Mouse (Mus musculus) MEL (cell line): ENCODE results near the gene Hecw2.

ENCODE experiments used
- BHLHE40 ChIP-seq: IDR thresholded peaks from 2 replicates; pipeline ENCODE4 v1.6.1; 2012; ENCODE audit warnings: low read depth, mild to moderate bottlenecking, inconsistent platforms, low read length, improper control_type of control experiment, borderline replicate concordance
- CHD1 ChIP-seq: IDR thresholded peaks from 2 replicates; pipeline ENCODE4 v1.6.1; 2012; ENCODE audit warnings: low read depth, mild to moderate bottlenecking, inconsistent platforms, low read length, improper control_type of control experiment
- EP300 ChIP-seq, 2 experiments: IDR thresholded peaks; 2 replicates each; pipeline ENCODE4 v1.6.1; 2011; ENCODE audit warnings: improper control_type of control experiment in 2 of 2, low read length in 2 of 2, low read depth in 1 of 2, mild to moderate bottlenecking in 1 of 2
- MAX ChIP-seq: IDR thresholded peaks from 2 replicates; pipeline ENCODE4 v1.6.1; 2011; ENCODE audit warnings: low read length, improper control_type of control experiment
- POLR2A ChIP-seq, 2 experiments: IDR thresholded peaks; 2 replicates each; pipeline ENCODE4 v1.6.1; 2011 to 2012; ENCODE audit warnings: low read length in 2 of 2, mild to moderate bottlenecking in 2 of 2, control low read depth in 1 of 2, improper control_type of control experiment in 1 of 2, low read depth in 1 of 2, moderate library complexity in 1 of 2; ENCODE audit not compliant: control insufficient read depth in 1 of 2, insufficient read depth in 1 of 2, poor library complexity in 1 of 2
- SMC3 ChIP-seq: IDR thresholded peaks from 2 replicates; pipeline ENCODE4 v1.6.1; 2011; ENCODE audit warnings: low read depth, low read length, improper control_type of control experiment
- TAL1 ChIP-seq: IDR thresholded peaks from 2 replicates; pipeline ENCODE4 v1.6.1; 2012; ENCODE audit warnings: mild to moderate bottlenecking, inconsistent platforms, low read length, moderate library complexity, mixed read lengths
- TCF12 ChIP-seq: IDR thresholded peaks from 2 replicates; pipeline ENCODE4 v1.6.1; 2014; ENCODE audit warnings: low read depth, mild to moderate bottlenecking, inconsistent platforms, low read length, improper control_type of control experiment, moderate library complexity
- USF1 ChIP-seq: IDR thresholded peaks from 2 replicates; pipeline ENCODE4 v1.6.1; 2014; ENCODE audit warnings: low read depth, mild to moderate bottlenecking, inconsistent platforms, low read length, improper control_type of control experiment, moderate library complexity
- ZMIZ1 ChIP-seq: IDR thresholded peaks from 2 replicates; pipeline ENCODE4 v1.6.1; 2012; ENCODE audit warnings: low read depth, mild to moderate bottlenecking, inconsistent platforms, low read length, improper control_type of control experiment, moderate library complexity

GRCm38 (mm10) chr1:53976100-53976499, 218.9 kb downstream of the Hecw2 start:
- TF ChIP-seq POLR2A (IDR thresholded peaks at IDR 0.05; ENCODE audit: control insufficient read depth in 1 of 2, insufficient read depth in 1 of 2, low read depth in 1 of 2, low read length in 2 of 2, poor library complexity in 1 of 2) (no peak), TCF12 (no peak), ZMIZ1 (no peak), EP300 (IDR thresholded peaks at IDR 0.05; ENCODE audit: low read depth in 1 of 2, low read length in 2 of 2) (no peak), BHLHE40 (no peak), MAX (no peak), SMC3 (no peak), TAL1 (no peak), USF1 (no peak), CHD1 (no peak)
